Mouse (Mus musculus): ENCODE results near the gene Golph3l. TPM values are rescaled to one million over a fixed set of nuclear protein-coding genes. Genes with fewer than 3 reads are reported as not detected.
"Not testable (repeated sequence)": the region's sequence is repeated elsewhere in the genome, so short reads cannot be mapped to it uniquely, and the experiment has no call there.

The Golph3l gene
- polyA plus RNA-seq, 1 experiment from 2014 or later = 28.1 TPM

- peak; percentile 43 for DNase-seq
- WGBS (ENCODE audit: insufficient replicate concordance) = 30% methylated on average over 10 of the region's 10 CpGs
- Histone ChIP-seq H3K27me3 (no peaks in the 10 kb centered on the region), H3K36me3 (no peaks in the 10 kb centered on the region), H3K9me3 (replicated peaks) (no peaks in the 10 kb centered on the region), H3K27ac (peak overlapping the region; percentile 67), H3K4me1 (replicated peaks) (peaks cover 50% of the 10 kb centered on the region), H3K9ac (no peak overlapping the region), H3K4me2 (no peak overlapping the region), H3K4me3 (replicated peaks) (no peak overlapping the region)
- ATAC-seq (ENCODE audit: low read depth) = peak; percentile 62
Measured at GRCm38 (mm10) chr3:95645313-95646235, 56.8 kb downstream of the Golph3l start.

GRCm38 (mm10) chr3:95648016-95648415 lies 59.3 kb downstream of the Golph3l start:
- no peak overlapping the region for H3K27ac ChIP-seq
- ATAC-seq (ENCODE audit: low read depth) = no peak
- H3K4me2 ChIP-seq = no peak overlapping the region
- H3K36me3 ChIP-seq = no peaks in the 10 kb centered on the region
- H3K9ac ChIP-seq = no peak overlapping the region
- peaks cover 61% of the 10 kb centered on the region for H3K4me1 ChIP-seq (replicated peaks)
- no peak overlapping the region for H3K4me3 ChIP-seq (replicated peaks)
- no peak for DNase-seq
- H3K9me3 ChIP-seq (replicated peaks) = no peaks in the 10 kb centered on the region
- WGBS (ENCODE audit: insufficient replicate concordance) = 85% methylated on average over 5 of the region's 5 CpGs
- no peaks in the 10 kb centered on the region for H3K27me3 ChIP-seq

DNA sequence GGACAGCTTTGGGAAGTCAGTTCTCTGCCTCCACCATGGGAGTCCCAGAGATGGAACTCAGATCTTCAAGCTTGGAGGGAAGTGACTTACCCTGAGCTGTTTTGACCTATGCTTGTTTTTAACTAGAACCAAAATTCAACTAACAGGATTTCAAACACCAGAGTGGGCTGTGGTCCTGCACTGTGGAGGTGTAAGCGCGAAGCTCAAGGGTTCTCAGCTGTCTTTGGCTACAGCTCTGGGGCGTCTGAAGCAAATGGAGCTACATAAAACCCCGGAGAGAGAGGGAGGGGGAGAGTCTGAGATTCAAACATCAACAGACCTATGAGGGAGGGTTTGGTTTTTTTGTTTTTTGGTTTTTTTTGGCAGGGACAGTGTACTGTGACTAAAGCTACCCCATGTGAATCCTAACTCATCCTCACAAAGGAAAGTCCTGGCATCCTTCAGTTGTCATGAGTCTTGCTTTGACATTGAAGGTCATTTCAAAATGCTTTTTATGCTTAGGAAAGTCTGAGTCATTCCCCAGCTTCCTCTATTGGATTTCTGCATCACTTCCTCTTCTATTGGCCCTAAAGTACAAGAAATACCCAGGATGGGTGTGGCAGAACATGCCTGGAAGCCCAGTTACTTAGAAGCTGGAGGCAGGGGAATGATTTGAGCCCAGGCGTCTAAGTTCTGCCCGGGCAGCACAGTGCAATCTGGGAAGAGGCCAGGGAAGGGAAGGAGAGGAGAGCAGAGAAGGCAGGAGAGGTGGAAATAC lies 61.7 kb downstream of the Golph3l start:
- H3K9me3 ChIP-seq (replicated peaks) = no peaks in the 10 kb centered on the region
- H3K36me3 ChIP-seq = no peaks in the 10 kb centered on the region
- ATAC-seq (ENCODE audit: low read depth) (no peak), DNase-seq (no peak)
- peak overlapping the region; percentile 31 for H3K27ac ChIP-seq
- no peaks in the 10 kb centered on the region for H3K27me3 ChIP-seq
- peaks cover 55% of the 10 kb centered on the region for H3K4me1 ChIP-seq (replicated peaks)
- no peak overlapping the region for H3K4me3 ChIP-seq (replicated peaks)
- 48% methylated on average over 6 of the region's 6 CpGs for WGBS (ENCODE audit: insufficient replicate concordance)
- H3K9ac ChIP-seq = no peak overlapping the region
- no peak overlapping the region for H3K4me2 ChIP-seq

GRCm38 (mm10) chr3:95651033-95651373 lies 62.3 kb downstream of the Golph3l start:
- Histone ChIP-seq H3K36me3 (no peaks in the 10 kb centered on the region), H3K4me1 (replicated peaks) (peaks cover 52% of the 10 kb centered on the region), H3K4me2 (no peak overlapping the region), H3K9ac (no peak overlapping the region), H3K4me3 (replicated peaks) (no peak overlapping the region), H3K27me3 (no peaks in the 10 kb centered on the region), H3K9me3 (replicated peaks) (no peaks in the 10 kb centered on the region), H3K27ac (peak overlapping the region; percentile 31)
- WGBS (ENCODE audit: insufficient replicate concordance) = 73% methylated on average over 3 of the region's 3 CpGs
- DNase-seq (no peak), ATAC-seq (ENCODE audit: low read depth) (no peak)

GRCm38 (mm10) chr3:95651391-95652203 lies 62.9 kb downstream of the Golph3l start:
- 76% methylated on average over 16 of the region's 16 CpGs for WGBS (ENCODE audit: insufficient replicate concordance)
- H3K36me3 ChIP-seq = no peaks in the 10 kb centered on the region
- ATAC-seq (ENCODE audit: low read depth) = no peak
- H3K27me3 ChIP-seq = no peaks in the 10 kb centered on the region
- H3K4me2 ChIP-seq = no peak overlapping the region
- H3K4me3 ChIP-seq (replicated peaks) = no peak overlapping the region
- H3K4me1 ChIP-seq (replicated peaks) = peaks cover 49% of the 10 kb centered on the region
- peak overlapping the region; percentile 44 for H3K27ac ChIP-seq
- H3K9ac ChIP-seq = no peak overlapping the region
- DNase-seq = no peak
- H3K9me3 ChIP-seq (replicated peaks) = no peaks in the 10 kb centered on the region

DNA sequence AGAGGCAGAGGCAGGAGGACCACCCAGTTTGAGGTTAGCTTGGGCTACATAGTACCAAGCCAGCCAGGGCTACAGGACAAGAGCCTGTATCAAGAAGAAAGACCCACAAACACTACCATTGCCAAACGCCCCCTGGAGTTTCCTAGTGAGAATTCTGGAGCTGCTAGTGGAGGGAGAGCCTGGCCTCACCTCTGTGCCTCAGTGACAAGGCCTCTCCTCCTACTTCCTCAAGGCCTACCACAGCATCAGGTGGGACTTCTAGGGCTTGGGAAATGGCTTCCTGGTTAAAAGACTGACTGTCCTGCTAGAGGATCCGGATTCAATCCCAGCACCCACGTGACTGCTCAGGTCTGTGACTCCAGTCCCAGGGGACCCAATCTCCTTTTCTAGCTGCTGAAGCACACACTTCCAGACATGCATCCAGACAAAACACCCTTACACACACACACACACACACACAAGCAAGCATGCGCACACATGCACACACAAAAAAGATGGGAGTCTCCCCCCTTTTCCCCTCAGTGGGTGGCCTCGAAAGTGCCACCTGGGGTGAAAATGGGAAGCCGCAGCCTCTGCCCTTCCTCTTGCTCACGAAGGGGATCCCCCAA lies 63.6 kb downstream of the Golph3l start:
- peak overlapping the region; percentile 44; the same call in 1 of the 2 replicates for H3K27ac ChIP-seq
- no peak for DNase-seq

DNA sequence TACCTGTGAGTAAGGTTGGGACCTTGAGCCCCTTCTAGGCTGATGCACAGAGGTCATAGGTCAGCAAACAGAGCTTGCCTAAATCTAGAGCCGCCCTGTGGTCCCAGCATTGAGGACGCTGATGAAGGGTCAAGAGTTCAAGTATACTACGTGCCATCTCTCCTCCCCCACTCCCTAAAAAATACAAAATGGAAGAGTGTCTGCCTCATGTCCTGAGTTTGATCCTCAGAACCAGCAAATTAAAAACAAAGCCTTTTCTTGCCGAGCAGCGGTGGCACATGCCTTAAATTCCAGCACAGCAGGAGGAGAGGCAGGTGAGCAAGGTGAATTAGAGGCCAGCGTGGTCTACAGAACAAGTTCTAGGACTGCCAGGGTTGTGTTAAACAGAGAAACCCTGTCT lies 64.1 kb downstream of the Golph3l start:
- no peaks in the 10 kb centered on the region for H3K36me3 ChIP-seq
- ATAC-seq (ENCODE audit: low read depth) (no peak), DNase-seq (no peak)
- no peak overlapping the region for H3K9ac ChIP-seq
- H3K27ac ChIP-seq = no peak overlapping the region
- H3K4me1 ChIP-seq (replicated peaks) = peaks cover 62% of the 10 kb centered on the region
- H3K9me3 ChIP-seq (replicated peaks) = no peaks in the 10 kb centered on the region
- H3K4me2 ChIP-seq = no peak overlapping the region
- WGBS (ENCODE audit: insufficient replicate concordance) = 55% methylated on average over 6 of the region's 6 CpGs
- H3K27me3 ChIP-seq = no peaks in the 10 kb centered on the region
- no peak overlapping the region for H3K4me3 ChIP-seq (replicated peaks)

More for the DNA sequence above, 63.6 kb downstream of the Golph3l start:
- H3K4me3 ChIP-seq (replicated peaks) = no peak overlapping the region
- H3K27me3 ChIP-seq = no peaks in the 10 kb centered on the region
- 61% methylated on average over 7 of the region's 7 CpGs for WGBS (ENCODE audit: insufficient replicate concordance)
- H3K4me2 ChIP-seq = no peak overlapping the region
- no peaks in the 10 kb centered on the region for H3K9me3 ChIP-seq (replicated peaks)
- peaks cover 56% of the 10 kb centered on the region for H3K4me1 ChIP-seq (replicated peaks)
- no peak for ATAC-seq (ENCODE audit: low read depth)
- H3K36me3 ChIP-seq = no peaks in the 10 kb centered on the region
- 0 out of 2 replicates have a peak overlapping the region, but pooled peaks have one; percentile 2 for H3K9ac ChIP-seq

DNA sequence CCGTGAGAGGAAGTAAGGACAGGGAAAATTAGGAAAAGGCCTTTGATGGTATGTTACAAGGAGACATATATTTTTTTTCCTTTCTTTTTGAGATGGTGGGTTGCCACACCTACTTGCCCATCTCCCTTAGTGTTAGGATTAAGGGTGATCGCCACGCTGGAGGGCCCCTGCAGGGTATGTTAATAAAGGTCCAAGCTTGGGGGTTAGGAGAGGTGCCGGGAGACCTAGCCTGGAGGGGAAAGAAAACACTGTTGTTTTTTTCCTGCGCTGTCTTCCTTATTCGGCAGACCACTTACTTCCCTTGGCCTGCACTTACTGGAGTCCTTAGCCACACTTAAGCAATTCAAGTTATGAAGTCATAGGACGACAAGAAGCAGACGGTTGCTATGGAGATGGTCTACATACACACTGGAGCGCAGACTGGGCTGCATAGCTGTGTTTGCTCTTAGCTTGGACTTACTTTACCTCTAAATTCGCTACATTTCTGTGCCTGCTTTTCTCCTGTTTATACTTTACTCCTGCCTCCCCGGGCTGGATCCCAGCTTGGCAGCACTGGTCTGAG lies 64.8 kb downstream of the Golph3l start:
- H3K4me3 ChIP-seq (replicated peaks) = no peak overlapping the region
- ATAC-seq (ENCODE audit: low read depth) (no peak), DNase-seq (no peak)
- 43% methylated on average over 11 of the region's 11 CpGs for WGBS (ENCODE audit: insufficient replicate concordance)
- H3K27me3 ChIP-seq = no peaks in the 10 kb centered on the region
- no peak overlapping the region for H3K9ac ChIP-seq
- H3K27ac ChIP-seq = no peak overlapping the region
- no peaks in the 10 kb centered on the region for H3K9me3 ChIP-seq (replicated peaks)
- no peak overlapping the region for H3K4me2 ChIP-seq
- peaks cover 64% of the 10 kb centered on the region for H3K4me1 ChIP-seq (replicated peaks)
- no peaks in the 10 kb centered on the region for H3K36me3 ChIP-seq

- not testable (repeated sequence) for ATAC-seq (ENCODE audit: low read depth); H3K27me3 ChIP-seq; H3K27ac ChIP-seq; H3K9ac ChIP-seq; DNase-seq; H3K36me3 ChIP-seq; H3K9me3 ChIP-seq (replicated peaks); H3K4me2 ChIP-seq; H3K4me3 ChIP-seq (replicated peaks)
- 83% methylated on average over 3 of the region's 3 CpGs for WGBS (ENCODE audit: insufficient replicate concordance)
- H3K4me1 ChIP-seq (replicated peaks) = peaks cover 64% of the 10 kb centered on the region
Measured at GRCm38 (mm10) chr3:95654371-95654770, 65.6 kb downstream of the Golph3l start.

GRCm38 (mm10) chr3:95655437-95655836 lies 66.7 kb downstream of the Golph3l start:
- 82% methylated on average over 5 of the region's 5 CpGs for WGBS (ENCODE audit: insufficient replicate concordance)
- H3K9me3 ChIP-seq (replicated peaks) = no peaks in the 10 kb centered on the region
- peaks cover 63% of the 10 kb centered on the region for H3K4me1 ChIP-seq (replicated peaks)
- no peak overlapping the region for H3K9ac ChIP-seq
- no peak overlapping the region for H3K27ac ChIP-seq
- H3K4me2 ChIP-seq = no peak overlapping the region
- peaks cover 7% of the 10 kb centered on the region for H3K36me3 ChIP-seq
- DNase-seq = no peak
- no peak for ATAC-seq (ENCODE audit: low read depth)
- H3K27me3 ChIP-seq = no peaks in the 10 kb centered on the region
- no peak overlapping the region for H3K4me3 ChIP-seq (replicated peaks)
